Mouse (Mus musculus) cortical plate, adult 2 months (tissue): ENCODE results near the gene Cwc25.

Experiments used
- CTCF ChIP-seq: fragments of 200-500 bp; IDR thresholded peaks from 2 replicates; pipeline ENCODE4 v1.5.1; 2011; ENCODE audit warnings: mild to moderate bottlenecking, control low read depth, low read length; ENCODE audit not compliant: insufficient read depth; ENCODE audit errors: extremely low read depth
- POLR2A ChIP-seq: fragments of 200-500 bp; IDR thresholded peaks from 2 replicates; pipeline ENCODE4 v1.6.1; 2011; ENCODE audit warnings: mild to moderate bottlenecking, low read length, control low read depth; ENCODE audit not compliant: insufficient read depth; ENCODE audit errors: extremely low read depth

GRCm38 (mm10) chr11:97798782-97799145 is 32.4 kb upstream of the Cwc25 start, which contains the start of gene Lasp1:
- TF ChIP-seq CTCF (no peak), POLR2A (no peak)
